Mouse (Mus musculus): ENCODE results near the gene Scn3a. TPM values are rescaled to one million over a fixed set of nuclear protein-coding genes. Genes with fewer than 3 reads are reported as not detected.

The Scn3a gene
- polyA plus RNA-seq, 1 experiment from 2014 or later: 0.14 TPM

DNA sequence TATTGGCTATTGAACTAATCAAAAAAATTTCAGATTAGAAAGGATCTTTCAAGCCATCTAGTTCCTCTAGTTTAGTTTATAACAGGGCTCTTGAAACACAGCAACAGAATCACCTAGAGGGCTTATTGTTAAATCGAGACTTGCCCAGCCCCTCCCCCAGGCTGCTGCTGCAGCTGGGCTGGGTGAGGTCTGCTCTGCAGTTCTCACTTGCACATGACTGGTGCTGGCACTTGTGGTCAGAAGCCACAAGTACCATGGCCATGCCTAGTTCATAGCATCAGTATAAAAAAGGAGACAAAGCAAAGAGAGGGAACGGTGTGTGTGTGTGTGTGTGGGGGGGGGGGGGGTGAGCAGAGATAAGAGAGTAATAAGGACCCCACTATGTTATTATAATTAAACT is 15.7 kb downstream of the Scn3a start:
- no peaks in the 10 kb centered on the region for H3K36me3 ChIP-seq
- H3K9me3 ChIP-seq (replicated peaks): no peaks in the 10 kb centered on the region
- H3K4me1 ChIP-seq (replicated peaks): 0 out of 2 replicates have a peak, but pooled peaks cover 4% of the 10 kb centered on the region
- no peak overlapping the region for H3K27ac ChIP-seq (ENCODE audit: poor library complexity, severe bottlenecking)
- H3K4me2 ChIP-seq: no peak overlapping the region
- H3K27me3 ChIP-seq (replicated peaks): peaks cover 5% of the 10 kb centered on the region; the same call in 1 of the 2 replicates
- no peak overlapping the region for H3K4me3 ChIP-seq
- WGBS: 36% methylated on average over 2 of the region's 2 CpGs
- no peak for ATAC-seq (ENCODE audit: insufficient number of reproducible peaks, low FRiP score)
- H3K9ac ChIP-seq: no peak overlapping the region

DNA sequence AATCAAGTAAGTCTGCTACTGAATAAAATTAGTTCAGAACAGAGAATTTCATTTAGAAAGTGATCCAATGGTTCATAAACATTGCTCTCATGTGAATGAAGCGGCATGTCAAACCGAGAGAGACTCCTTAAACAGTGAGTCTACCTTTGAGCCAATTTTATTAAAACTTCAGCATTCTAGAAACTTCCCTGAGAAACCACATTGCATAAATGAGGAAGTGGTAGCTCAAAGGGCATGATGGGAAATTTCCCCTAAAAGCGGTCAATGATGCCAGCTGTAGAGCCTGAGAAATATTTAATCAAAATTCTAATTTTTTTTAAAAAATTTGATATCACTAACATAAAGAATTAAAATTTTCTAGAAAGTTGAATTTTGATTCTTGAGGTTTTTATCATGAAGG is 16.9 kb downstream of the Scn3a start:
- Histone ChIP-seq H3K9me3 (replicated peaks) (no peaks in the 10 kb centered on the region), H3K36me3 (no peaks in the 10 kb centered on the region), H3K4me2 (no peak overlapping the region), H3K27ac (ENCODE audit: poor library complexity, severe bottlenecking) (no peak overlapping the region), H3K4me3 (no peak overlapping the region), H3K9ac (no peak overlapping the region), H3K27me3 (replicated peaks) (peaks cover 10% of the 10 kb centered on the region; the same call in 1 of the 2 replicates), H3K4me1 (replicated peaks) (0 out of 2 replicates have a peak, but pooled peaks cover 4% of the 10 kb centered on the region)
- 90% methylated on average over 3 of the region's 3 CpGs for WGBS
- ATAC-seq (ENCODE audit: insufficient number of reproducible peaks, low FRiP score): no peak

DNA sequence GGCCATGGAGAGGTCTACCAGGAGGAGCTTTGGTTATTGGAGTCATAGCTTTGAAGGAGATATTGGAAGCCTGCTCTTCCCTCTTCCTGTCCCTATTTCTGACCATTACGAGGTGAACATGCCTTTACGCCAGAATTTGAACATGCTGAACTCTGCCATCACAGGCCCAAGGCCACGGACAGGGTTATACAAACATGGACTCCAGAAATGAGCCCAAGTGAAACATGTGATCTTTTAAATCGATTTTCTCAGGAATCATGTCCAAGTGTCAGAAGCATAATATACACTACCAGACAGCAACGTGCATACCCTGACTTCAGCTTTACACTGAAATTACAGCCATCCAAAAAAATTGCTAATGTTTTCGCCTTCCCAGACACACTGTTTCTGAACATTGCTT is 18.8 kb downstream of the Scn3a start:
- no peak overlapping the region for H3K27ac ChIP-seq (ENCODE audit: poor library complexity, severe bottlenecking)
- WGBS: 76% methylated on average over 6 of the region's 6 CpGs
- no peak for ATAC-seq (ENCODE audit: insufficient number of reproducible peaks, low FRiP score)

GRCm38 (mm10) chr2:65547341-65547740 is 20.1 kb downstream of the Scn3a start:
- Histone ChIP-seq H3K4me1 (replicated peaks) (0 out of 2 replicates have a peak, but pooled peaks cover 1% of the 10 kb centered on the region), H3K9ac (no peak overlapping the region), H3K4me2 (no peak overlapping the region), H3K9me3 (replicated peaks) (no peaks in the 10 kb centered on the region), H3K27me3 (replicated peaks) (peaks cover 10% of the 10 kb centered on the region; the same call in 1 of the 2 replicates), H3K4me3 (no peak overlapping the region), H3K27ac (ENCODE audit: poor library complexity, severe bottlenecking) (no peak overlapping the region), H3K36me3 (no peaks in the 10 kb centered on the region)
- 66% methylated on average over 4 of the region's 4 CpGs for WGBS
- ATAC-seq (ENCODE audit: insufficient number of reproducible peaks, low FRiP score): no peak

More for the DNA sequence above, 18.8 kb downstream of the Scn3a start:
- no peaks in the 10 kb centered on the region for H3K9me3 ChIP-seq (replicated peaks)
- H3K4me3 ChIP-seq: no peak overlapping the region
- H3K4me2 ChIP-seq: no peak overlapping the region
- H3K27me3 ChIP-seq (replicated peaks): peaks cover 10% of the 10 kb centered on the region; the same call in 1 of the 2 replicates
- H3K4me1 ChIP-seq (replicated peaks): 0 out of 2 replicates have a peak, but pooled peaks cover 4% of the 10 kb centered on the region
- no peaks in the 10 kb centered on the region for H3K36me3 ChIP-seq
- H3K9ac ChIP-seq: no peak overlapping the region

DNA sequence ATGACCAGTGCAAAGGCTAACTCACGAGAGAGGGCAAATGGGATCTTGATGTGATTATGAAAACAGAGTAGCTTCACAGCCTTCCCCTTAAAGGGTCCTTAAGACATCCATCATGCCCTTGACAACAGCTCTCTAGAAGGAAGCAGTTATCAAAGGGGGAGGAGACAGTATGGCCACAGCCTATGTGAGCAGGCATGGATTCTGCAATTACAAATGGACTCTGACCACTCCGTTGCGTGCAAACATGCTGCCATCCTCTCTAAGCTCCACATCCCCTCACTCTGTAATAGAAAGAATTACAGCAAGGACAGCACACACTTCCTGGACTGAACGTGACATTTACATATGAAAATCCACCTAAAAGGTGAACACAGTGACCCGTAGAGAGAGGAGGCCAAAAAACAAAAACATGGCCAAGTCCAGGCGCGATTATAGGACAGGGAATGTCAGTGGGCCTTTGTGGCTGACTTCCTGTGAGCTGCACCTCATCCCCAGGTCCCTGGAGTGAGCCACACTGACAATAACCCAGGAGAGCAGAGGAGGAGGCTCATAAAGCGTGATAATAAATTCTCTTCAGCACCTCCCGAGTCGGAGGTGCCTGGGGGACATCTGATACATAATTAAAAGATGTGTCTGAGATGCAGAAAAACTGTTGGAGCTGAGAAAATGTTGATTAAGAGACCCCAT is 24.4 kb downstream of the Scn3a start:
- WGBS: 75% methylated on average over 10 of the region's 10 CpGs
- H3K4me2 ChIP-seq: no peak overlapping the region
- H3K9me3 ChIP-seq (replicated peaks): no peaks in the 10 kb centered on the region
- H3K9ac ChIP-seq: no peak overlapping the region
- H3K27me3 ChIP-seq (replicated peaks): peaks cover 10% of the 10 kb centered on the region; the same call in 1 of the 2 replicates
- no peak overlapping the region for H3K27ac ChIP-seq (ENCODE audit: poor library complexity, severe bottlenecking)
- H3K36me3 ChIP-seq: no peaks in the 10 kb centered on the region
- H3K4me1 ChIP-seq (replicated peaks): peaks cover 5% of the 10 kb centered on the region; the same call in 1 of the 2 replicates
- no peak overlapping the region for H3K4me3 ChIP-seq
- no peak for ATAC-seq (ENCODE audit: insufficient number of reproducible peaks, low FRiP score)

DNA sequence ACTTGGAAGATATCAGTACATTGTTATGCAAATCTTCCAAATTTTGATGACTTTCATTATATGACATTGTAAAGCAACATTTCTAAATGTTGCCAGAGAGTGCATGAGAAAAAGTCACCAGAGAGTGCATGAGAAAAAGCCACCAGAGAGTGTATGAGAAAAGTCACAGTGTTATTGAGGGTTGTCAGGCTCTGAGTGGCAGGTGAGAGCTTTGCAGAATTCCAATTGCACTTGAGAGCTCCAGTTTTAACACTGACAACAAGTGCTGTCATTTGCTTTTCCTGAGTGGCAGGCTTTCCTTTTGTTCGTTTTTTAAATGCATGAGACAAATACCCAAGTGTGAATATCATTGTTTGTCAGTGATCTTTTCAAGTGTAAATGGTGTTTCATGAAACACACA is 25.6 kb downstream of the Scn3a start:
- ATAC-seq (ENCODE audit: insufficient number of reproducible peaks, low FRiP score): no peak
- Histone ChIP-seq H3K4me2 (no peak overlapping the region), H3K4me3 (no peak overlapping the region), H3K4me1 (replicated peaks) (peaks cover 6% of the 10 kb centered on the region; the same call in 1 of the 2 replicates), H3K36me3 (no peaks in the 10 kb centered on the region), H3K27ac (ENCODE audit: poor library complexity, severe bottlenecking) (no peak overlapping the region), H3K9ac (no peak overlapping the region), H3K27me3 (replicated peaks) (0 out of 2 replicates have a peak, but pooled peaks cover 5% of the 10 kb centered on the region), H3K9me3 (replicated peaks) (no peaks in the 10 kb centered on the region)
- 33% methylated on average over 1 of the region's 1 CpGs for WGBS

- 51% methylated on average over 5 of the region's 5 CpGs for WGBS
- no peaks in the 10 kb centered on the region for H3K27me3 ChIP-seq (replicated peaks)
- H3K4me1 ChIP-seq (replicated peaks): peaks cover 6% of the 10 kb centered on the region; the same call in 1 of the 2 replicates
- H3K9ac ChIP-seq: no peak overlapping the region
- H3K9me3 ChIP-seq (replicated peaks): no peaks in the 10 kb centered on the region
- H3K27ac ChIP-seq (ENCODE audit: poor library complexity, severe bottlenecking): no peak overlapping the region
- ATAC-seq (ENCODE audit: insufficient number of reproducible peaks, low FRiP score): no peak
- H3K4me2 ChIP-seq: peak overlapping the region; percentile 24; the same call in 1 of the 2 replicates
- H3K36me3 ChIP-seq: no peaks in the 10 kb centered on the region
- H3K4me3 ChIP-seq: no peak overlapping the region
Observed at GRCm38 (mm10) chr2:65538436-65538835, 29.0 kb downstream of the Scn3a start.

GRCm38 (mm10) chr2:65532127-65532854 is 35.1 kb downstream of the Scn3a start:
- Histone ChIP-seq H3K4me1 (replicated peaks) (no peaks in the 10 kb centered on the region), H3K4me2 (no peak overlapping the region), H3K27ac (ENCODE audit: poor library complexity, severe bottlenecking) (no peak overlapping the region), H3K36me3 (no peaks in the 10 kb centered on the region), H3K4me3 (no peak overlapping the region), H3K27me3 (replicated peaks) (no peaks in the 10 kb centered on the region), H3K9me3 (replicated peaks) (no peaks in the 10 kb centered on the region), H3K9ac (no peak overlapping the region)
- ATAC-seq (ENCODE audit: insufficient number of reproducible peaks, low FRiP score): no peak
- 76% methylated on average over 10 of the region's 10 CpGs for WGBS

DNA sequence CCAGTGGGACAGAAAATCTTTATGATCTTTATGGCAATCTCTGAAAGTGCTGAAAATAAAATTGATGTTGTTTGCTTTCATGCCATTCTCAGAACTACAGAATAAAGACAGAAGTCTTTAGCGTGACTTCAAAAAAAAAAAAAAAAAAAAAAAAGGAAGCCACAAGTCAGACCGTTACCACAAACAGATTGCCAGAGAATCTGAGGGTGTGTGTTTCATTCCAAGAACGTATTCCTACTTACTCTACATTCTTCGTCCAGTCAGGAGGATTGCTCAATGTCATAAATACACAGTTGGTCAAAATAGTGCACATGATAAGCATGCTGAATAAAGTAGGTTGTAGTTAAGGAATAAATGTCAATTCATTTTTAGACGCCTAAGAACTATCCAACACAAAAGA is 38.3 kb downstream of the Scn3a start:
- Histone ChIP-seq H3K4me2 (no peak overlapping the region), H3K9me3 (replicated peaks) (no peaks in the 10 kb centered on the region), H3K36me3 (no peaks in the 10 kb centered on the region), H3K4me3 (no peak overlapping the region), H3K27me3 (replicated peaks) (no peaks in the 10 kb centered on the region), H3K9ac (no peak overlapping the region), H3K4me1 (replicated peaks) (no peaks in the 10 kb centered on the region), H3K27ac (ENCODE audit: poor library complexity, severe bottlenecking) (no peak overlapping the region)
- no peak for ATAC-seq (ENCODE audit: insufficient number of reproducible peaks, low FRiP score)
- 67% methylated on average over 5 of the region's 5 CpGs for WGBS

DNA sequence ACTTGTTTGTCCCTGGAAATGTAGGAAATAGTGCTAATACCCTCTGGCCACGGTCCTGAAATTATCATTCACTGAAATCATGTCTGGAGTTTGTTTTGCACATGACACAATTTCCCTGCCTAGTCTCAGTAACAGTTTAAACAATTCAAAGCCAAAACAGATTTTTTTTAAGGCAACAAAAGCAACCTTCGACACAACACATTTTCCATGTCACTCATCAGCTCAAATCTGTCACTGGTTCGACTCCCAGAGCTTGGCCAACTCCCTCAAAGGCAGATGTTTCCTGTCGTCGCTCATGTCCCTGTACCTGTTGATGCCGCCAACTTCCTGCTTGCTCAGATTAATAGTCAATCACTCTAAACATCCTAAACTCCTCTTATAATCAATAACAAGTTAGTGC is 50.7 kb downstream of the Scn3a start:
- H3K36me3 ChIP-seq: no peaks in the 10 kb centered on the region
- WGBS: 30% methylated on average over 6 of the region's 6 CpGs
- no peak overlapping the region for H3K27ac ChIP-seq (ENCODE audit: poor library complexity, severe bottlenecking)
- no peaks in the 10 kb centered on the region for H3K27me3 ChIP-seq (replicated peaks)
- no peak overlapping the region for H3K4me3 ChIP-seq
- H3K9me3 ChIP-seq (replicated peaks): no peaks in the 10 kb centered on the region
- no peak overlapping the region for H3K9ac ChIP-seq
- ATAC-seq (ENCODE audit: insufficient number of reproducible peaks, low FRiP score): no peak
- no peak overlapping the region for H3K4me2 ChIP-seq
- no peaks in the 10 kb centered on the region for H3K4me1 ChIP-seq (replicated peaks)

DNA sequence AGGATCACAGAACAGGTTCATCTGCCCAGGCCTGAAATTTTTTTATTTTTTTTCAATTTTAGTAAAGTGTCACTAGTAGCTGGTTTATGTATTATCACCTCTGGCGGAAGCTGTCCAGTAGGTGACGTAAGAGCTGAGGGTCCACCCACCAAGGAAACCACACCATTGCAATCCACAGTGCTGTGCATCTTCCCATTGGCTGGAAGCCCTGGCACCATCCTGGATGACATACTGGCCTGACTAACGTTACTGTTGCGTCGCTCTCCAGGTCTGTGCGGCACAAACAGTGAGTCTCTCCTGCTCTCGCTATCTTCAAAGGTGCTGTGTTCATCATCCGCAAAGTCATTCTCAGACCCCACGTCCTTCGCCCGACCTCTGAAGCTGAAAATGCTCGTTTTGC is 59.2 kb downstream of the Scn3a start:
- Histone ChIP-seq H3K4me2 (no peak overlapping the region), H3K27me3 (replicated peaks) (no peaks in the 10 kb centered on the region), H3K9me3 (replicated peaks) (no peaks in the 10 kb centered on the region), H3K27ac (ENCODE audit: poor library complexity, severe bottlenecking) (no peak overlapping the region), H3K4me1 (replicated peaks) (no peaks in the 10 kb centered on the region), H3K4me3 (no peak overlapping the region), H3K9ac (no peak overlapping the region), H3K36me3 (no peaks in the 10 kb centered on the region)
- WGBS: 74% methylated on average over 12 of the region's 12 CpGs
- ATAC-seq (ENCODE audit: insufficient number of reproducible peaks, low FRiP score): no peak
